Mouse (Mus musculus) lung, adult 2 months (tissue): Measurements from ENCODE around the gene Slc2a4. TPM values are rescaled to one million over a fixed set of nuclear protein-coding genes. Genes with fewer than 3 reads are reported as not detected.

Experiments
- DNase-seq: peaks from one replicate; pipeline ENCODE4 v3.0.0; 2022
- H3K4me1 ChIP-seq: fragments of 200-500 bp; 2 replicates; pipeline ENCODE4 v1.6.1; 2011; ENCODE audit warnings: low read length; ENCODE audit not compliant: control insufficient read depth, insufficient read depth
- H3K4me3 ChIP-seq: fragments of 200-500 bp; replicated peaks from 2 replicates; pipeline ENCODE3; 2011; ENCODE audit warnings: low read depth, mild to moderate bottlenecking, control low read depth, low read length; ENCODE audit errors: extremely low read depth
- CTCF ChIP-seq: fragments of 200-500 bp; IDR thresholded peaks from 2 replicates; pipeline ENCODE4 v1.5.1; 2011; ENCODE audit warnings: mild to moderate bottlenecking, low read length, control low read depth; ENCODE audit not compliant: insufficient read depth
- POLR2A ChIP-seq: fragments of 200-500 bp; IDR thresholded peaks from 2 replicates; pipeline ENCODE4 v1.6.1; 2011; ENCODE audit warnings: low read depth, mild to moderate bottlenecking, control low read depth, low read length, borderline replicate concordance; ENCODE audit errors: extremely low read depth
- WGBS: fragments of 180-500 bp; shearing (Covaris S2); methylation state at CpG from one replicate; pipeline ENCODE4 v1.1.7; 2018; 5-methylcytosine and 5-hydroxymethylcytosine counted together
- polyA plus RNA-seq: library from polyadenylated mRNA; depleted of rRNA; stranded (reverse); fragments of >200 nt; gene quantifications from 2 replicates; pipeline ENCODE4 v1.2.3, GENCODE M21; 2012

Slc2a4 gene
- polyA plus RNA-seq, 1 experiment = 40.4 TPM

DNA sequence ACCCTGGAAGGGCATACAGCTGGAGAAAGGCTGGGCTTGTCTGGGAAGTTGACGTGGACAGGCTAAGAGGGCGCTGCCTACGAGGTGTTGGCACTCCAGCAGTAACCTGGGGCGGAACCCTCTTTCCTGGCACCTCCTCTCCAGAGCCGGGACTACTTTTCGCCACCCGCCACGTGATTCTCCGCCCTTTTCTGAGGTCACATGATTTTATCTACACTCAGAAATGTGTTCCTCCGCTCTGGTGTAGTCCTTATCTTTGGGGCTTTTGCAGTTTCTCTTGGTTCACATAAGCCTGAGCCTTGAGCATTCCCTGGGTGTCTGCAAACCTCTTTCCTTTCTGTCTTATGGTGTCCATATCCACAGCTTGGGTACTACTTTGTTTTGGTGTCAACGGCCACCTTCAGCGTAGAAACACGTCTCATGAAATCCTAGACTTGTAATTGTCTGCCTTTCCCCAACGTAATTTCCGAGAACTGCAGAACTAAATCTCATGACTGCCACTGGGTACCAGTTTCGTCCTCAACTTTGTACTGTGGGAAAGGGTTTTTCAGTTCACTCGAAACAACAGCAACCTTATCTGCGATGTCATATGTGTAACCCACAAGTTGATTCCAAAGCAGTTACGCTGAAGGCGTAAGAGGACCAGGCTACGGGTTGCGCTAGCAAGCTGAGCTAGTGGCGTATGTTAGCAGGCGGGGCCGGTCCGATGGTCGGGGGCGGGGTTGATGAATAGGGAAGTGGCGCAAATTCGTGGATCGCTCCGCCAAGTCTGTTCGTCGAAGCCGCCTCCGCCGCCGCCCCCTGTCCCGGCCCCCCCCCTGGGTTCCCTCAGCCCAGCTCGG, 43.1 kb upstream of the Slc2a4 start, which contains the start of gene Gabarap:
Gene Gabarap, plus strand, starts transcription at position 294 of the 842 bp plus-strand sequence.
- 1% methylated on average over 40 of the region's 40 CpGs for WGBS

GRCm38 (mm10) chr11:69989949-69990348, 42.0 kb upstream of the Slc2a4 start:
- WGBS = 82% methylated on average over 8 of the region's 8 CpGs
- Histone ChIP-seq H3K4me1 (peaks cover 4% of the 10 kb centered on the region), H3K4me3 (no peak overlapping the region)
- DNase-seq = no peak
- TF ChIP-seq CTCF (no peak), POLR2A (no peak)

More for the DNA sequence above, 43.1 kb upstream of the Slc2a4 start, which contains the start of gene Gabarap:
- peaks cover 4% of the 10 kb centered on the region for H3K4me1 ChIP-seq
- peak; percentile 94 for DNase-seq
- TF ChIP-seq POLR2A = peak; percentile 92; the same call in 1 of the 2 replicates
- no peak for TF ChIP-seq CTCF
- peak within 1 kb of the TSS; percentile 69 for H3K4me3 ChIP-seq

GRCm38 (mm10) chr11:69984431-69984830, 36.4 kb upstream of the Slc2a4 start:
- WGBS = 83% methylated on average over 8 of the region's 8 CpGs

GRCm38 (mm10) chr11:69983377-69983776, 35.4 kb upstream of the Slc2a4 start:
- H3K4me1 ChIP-seq = peaks cover 8% of the 10 kb centered on the region; the same call in 1 of the 2 replicates
- no peak for DNase-seq
- H3K4me3 ChIP-seq = no peak overlapping the region
- TF ChIP-seq POLR2A (no peak), CTCF (no peak)
- 67% methylated on average over 4 of the region's 4 CpGs for WGBS

More at GRCm38 (mm10) chr11:69984431-69984830, 36.4 kb upstream of the Slc2a4 start:
- DNase-seq = no peak
- H3K4me1 ChIP-seq = peaks cover 8% of the 10 kb centered on the region; the same call in 1 of the 2 replicates
- TF ChIP-seq POLR2A (no peak), CTCF (no peak)
- H3K4me3 ChIP-seq = no peak overlapping the region

- TF ChIP-seq CTCF = no peak
- no peak for TF ChIP-seq POLR2A
- H3K4me1 ChIP-seq = peaks cover 8% of the 10 kb centered on the region; the same call in 1 of the 2 replicates
- DNase-seq = no peak
- no peak overlapping the region for H3K4me3 ChIP-seq
- WGBS = 21% methylated on average over 5 of the region's 5 CpGs
These were observed 34.9 kb upstream of the Slc2a4 start for GRCm38 (mm10) chr11:69982877-69983276.

GRCm38 (mm10) chr11:69982225-69982624, 34.2 kb upstream of the Slc2a4 start, which contains the start of gene Elp5:
TSS of gene Elp5 (minus strand) at chr11:69982517.
- H3K4me1 ChIP-seq = peaks cover 8% of the 10 kb centered on the region; the same call in 1 of the 2 replicates
- WGBS = 37% methylated on average over 8 of the region's 8 CpGs
- TF ChIP-seq POLR2A = no peak
- TF ChIP-seq CTCF = no peak
- no peak for DNase-seq
- peak within 1 kb of the TSS; percentile 94 for H3K4me3 ChIP-seq

GRCm38 (mm10) chr11:69981141-69981762, 33.3 kb upstream of the Slc2a4 start, which contains the start of gene Ctdnep1:
TSS of gene Ctdnep1 (plus strand) at chr11:69981156.
- H3K4me3 ChIP-seq = peak within 1 kb of the TSS; percentile 94
- TF ChIP-seq POLR2A (no peak), CTCF (no peak)
- peaks cover 8% of the 10 kb centered on the region; the same call in 1 of the 2 replicates for H3K4me1 ChIP-seq
- WGBS = under 1% methylated on average over 41 of the region's 43 CpGs
- DNase-seq = peak; percentile 37

DNA sequence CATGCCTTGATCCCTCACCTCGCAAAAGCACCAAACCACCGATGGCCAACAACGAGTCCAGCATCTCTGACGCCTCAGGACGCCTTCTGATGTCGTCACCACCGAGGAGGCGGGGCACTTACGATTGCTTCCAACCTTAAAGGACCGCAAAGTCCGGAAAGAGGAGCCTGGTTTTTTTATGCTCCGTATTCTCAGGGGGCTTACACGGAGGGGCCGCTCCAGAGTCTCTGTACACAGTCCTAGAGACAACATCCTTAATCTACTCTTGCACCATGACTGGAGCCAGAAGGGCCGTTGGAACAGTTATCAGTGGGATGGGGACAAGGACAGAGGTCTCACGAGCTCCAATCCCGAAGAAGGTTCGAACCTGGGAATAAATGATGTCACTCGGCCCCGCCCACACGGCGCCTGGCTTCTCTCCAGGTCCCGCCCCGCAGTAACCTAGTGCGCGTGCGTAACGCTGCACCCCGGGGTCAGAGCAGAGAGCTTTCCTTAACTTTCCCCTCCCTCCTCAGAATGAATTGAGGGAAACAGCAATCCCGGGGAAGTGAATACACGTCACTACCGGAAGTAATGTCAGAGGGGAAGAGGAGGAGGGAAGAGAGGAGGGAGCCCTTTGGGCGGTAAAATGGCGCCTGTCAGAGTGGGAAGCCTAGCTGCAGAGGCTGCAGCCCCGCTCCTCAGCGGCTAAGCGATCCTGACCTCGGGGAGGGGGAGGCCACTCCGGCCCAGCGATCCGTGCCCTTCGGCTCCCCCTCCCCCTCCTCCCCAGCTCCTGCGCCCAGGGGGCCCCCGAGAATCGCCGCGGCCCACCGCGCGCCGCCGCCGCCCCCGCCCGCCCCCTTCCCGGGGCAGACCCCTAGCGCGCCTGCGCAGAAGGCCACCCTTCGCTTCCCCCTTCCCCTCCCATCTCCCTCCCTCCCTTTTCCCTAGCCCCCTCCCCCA, 32.5 kb upstream of the Slc2a4 start:
- Histone ChIP-seq H3K4me1 (peaks cover 8% of the 10 kb centered on the region; the same call in 1 of the 2 replicates), H3K4me3 (peak overlapping the region; percentile 94)
- 2% methylated on average over 55 of the region's 60 CpGs for WGBS
- peak; percentile 99 for DNase-seq
- peak; percentile 94 for TF ChIP-seq POLR2A
- TF ChIP-seq CTCF = no peak

- peak overlapping the region; percentile 94 for H3K4me3 ChIP-seq
- H3K4me1 ChIP-seq = peaks cover 8% of the 10 kb centered on the region; the same call in 1 of the 2 replicates
- WGBS = 2% methylated on average over 16 of the region's 16 CpGs
- TF ChIP-seq POLR2A (no peak), CTCF (no peak)
- DNase-seq = no peak
These were observed 31.8 kb upstream of the Slc2a4 start for GRCm38 (mm10) chr11:69979827-69980195.
